Mouse (Mus musculus) spleen, adult 2 months (tissue): Measurements from ENCODE around the gene Nmb.

ENCODE experiments used
- CTCF ChIP-seq: fragments of 200-500 bp; IDR thresholded peaks from 2 replicates; pipeline ENCODE4 v1.5.1; 2011; ENCODE audit warnings: mild to moderate bottlenecking, inconsistent platforms; ENCODE audit not compliant: insufficient read depth, insufficient read length, insufficient replicate concordance; ENCODE audit errors: extremely low read depth
- POLR2A ChIP-seq: fragments of 200-500 bp; IDR thresholded peaks from 2 replicates; pipeline ENCODE4 v1.6.1; 2011; ENCODE audit warnings: low read depth, low read length, inconsistent platforms

- TF ChIP-seq CTCF (no peak), POLR2A (no peak)
Measured at GRCm38 (mm10) chr7:80865521-80865920, 39.4 kb downstream of the Nmb start.
